Mouse (Mus musculus): Measurements from ENCODE around the gene Pik3c2g.

DNA sequence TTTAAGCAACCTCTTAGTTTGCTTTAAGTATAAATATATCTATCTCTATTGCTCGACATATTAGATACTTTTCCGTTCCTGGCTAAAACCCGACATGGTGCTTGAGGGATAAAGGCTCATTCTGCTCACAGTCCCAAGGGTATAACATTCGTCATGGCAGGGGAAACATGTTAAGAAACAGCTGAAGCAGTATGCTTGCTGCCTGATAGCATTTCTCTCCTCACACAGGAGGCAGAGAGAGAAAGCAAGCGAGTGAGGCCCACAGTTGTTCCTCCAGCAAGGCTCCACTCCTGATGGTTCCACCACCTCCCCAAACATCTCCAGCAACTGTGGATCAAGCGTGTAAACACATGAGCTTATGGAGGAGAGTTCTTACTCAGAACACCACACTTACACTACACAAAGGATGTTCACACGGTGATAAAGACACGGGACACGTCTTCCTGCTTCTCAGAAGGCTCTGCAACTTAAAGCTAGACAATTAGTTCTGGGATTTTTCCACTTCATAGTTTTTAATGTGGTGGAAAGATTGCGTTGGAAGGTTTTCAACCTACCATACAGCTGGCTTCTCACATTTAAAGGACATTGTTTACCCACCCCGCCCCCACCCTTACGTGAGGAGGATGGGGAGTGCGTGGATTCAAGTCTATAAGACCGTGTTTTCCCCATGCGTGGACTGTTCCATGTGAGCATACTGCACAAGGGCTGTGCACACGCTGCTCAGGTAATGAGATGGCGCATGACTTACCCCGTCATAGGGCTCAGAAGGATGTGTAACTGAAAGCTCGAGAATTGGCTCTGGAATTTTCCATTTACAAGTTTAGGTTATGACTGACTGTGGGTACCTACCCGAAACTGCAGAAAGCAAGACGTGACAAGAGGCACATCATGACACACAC lies 264.9 kb downstream of the Pik3c2g start:
- TF ChIP-seq CTCF (IDR thresholded peaks at IDR 0.05) (no peak), POLR2A (IDR thresholded peaks at IDR 0.05; ENCODE audit: insufficient read depth, low read depth, low read length) (no peak), EP300 (IDR thresholded peaks at IDR 0.05; ENCODE audit: insufficient read depth, low read depth, low read length) (no peak)
